Mouse (Mus musculus) 416B (cell line): ENCODE data around the gene Slc10a7.
A peak's percentile ranks its signal among the peaks of the same experiment; 100 is the strongest.

Experiments used
- DNase-seq: peaks from one replicate; pipeline ENCODE4 v3.0.0; 2011; ENCODE audit warnings: low read depth

Slc10a7 gene

GRCm38 (mm10) chr8:78668206-78668605 is 159.1 kb downstream of the Slc10a7 start:
- DNase-seq, result no peak

- DNase-seq, result no peak
Observed at GRCm38 (mm10) chr8:78670241-78670640, 161.1 kb downstream of the Slc10a7 start.

GRCm38 (mm10) chr8:78678541-78679219 is 169.5 kb downstream of the Slc10a7 start:
- no peak for DNase-seq

- DNase-seq, result no peak
Observed at GRCm38 (mm10) chr8:78690795-78691194, 181.6 kb downstream of the Slc10a7 start.

GRCm38 (mm10) chr8:78698331-78698741 is 189.2 kb downstream of the Slc10a7 start:
- DNase-seq, result no peak

GRCm38 (mm10) chr8:78703068-78703820 is 194.1 kb downstream of the Slc10a7 start:
- DNase-seq, result no peak

GRCm38 (mm10) chr8:78705980-78706379 is 196.8 kb downstream of the Slc10a7 start:
- no peak for DNase-seq

- no peak for DNase-seq
Observed at GRCm38 (mm10) chr8:78709948-78710644, 200.9 kb downstream of the Slc10a7 start.

GRCm38 (mm10) chr8:78710961-78711360 is 201.8 kb downstream of the Slc10a7 start:
- peak; percentile 64 for DNase-seq

- no peak for DNase-seq
Observed at GRCm38 (mm10) chr8:78714880-78715279, 205.7 kb downstream of the Slc10a7 start.

GRCm38 (mm10) chr8:78716546-78716945 is 207.4 kb downstream of the Slc10a7 start:
- no peak for DNase-seq

GRCm38 (mm10) chr8:78717191-78717590 is 208.0 kb downstream of the Slc10a7 start:
- DNase-seq, result peak; percentile 86

GRCm38 (mm10) chr8:78719279-78720040 is 210.3 kb downstream of the Slc10a7 start:
- DNase-seq, result no peak

- DNase-seq, result no peak
Observed at GRCm38 (mm10) chr8:78720041-78720414, 210.9 kb downstream of the Slc10a7 start.

- no peak for DNase-seq
Observed at GRCm38 (mm10) chr8:78721576-78721975, 212.4 kb downstream of the Slc10a7 start.

- no peak for DNase-seq
Observed at GRCm38 (mm10) chr8:78722201-78722600, 213.1 kb downstream of the Slc10a7 start.

- DNase-seq, result no peak
Observed at GRCm38 (mm10) chr8:78724832-78725231, 215.7 kb downstream of the Slc10a7 start.

- DNase-seq, result no peak
Observed at GRCm38 (mm10) chr8:78728240-78728639, 219.1 kb downstream of the Slc10a7 start.

GRCm38 (mm10) chr8:78732410-78732809 is 223.3 kb downstream of the Slc10a7 start:
- no peak for DNase-seq

GRCm38 (mm10) chr8:78732995-78733512 is 223.9 kb downstream of the Slc10a7 start:
- no peak for DNase-seq

GRCm38 (mm10) chr8:78734721-78735517 is 225.8 kb downstream of the Slc10a7 start:
- no peak for DNase-seq
